Mouse (Mus musculus) heart, embryonic 11.5 days (tissue): Measurements from ENCODE around the gene Otud7b. TPM values are rescaled to one million over a fixed set of nuclear protein-coding genes. Genes with fewer than 3 reads are reported as not detected.
"Not testable (repeated sequence)": the region's sequence is repeated elsewhere in the genome, so short reads cannot be mapped to it uniquely, and the experiment has no call there.

Experiments used
- ATAC-seq: fragments of 200-750 bp; cut with Nextera tagmentation; replicated peaks from 2 replicates; pipeline ENCODE4 v1.8.0; 2017; ENCODE audit warnings: moderate library complexity; ENCODE audit not compliant: insufficient number of reproducible peaks, low FRiP score, low TSS enrichment
- H3K27ac ChIP-seq: fragments of 300-500 bp; sonication (generic); 2 replicates; pipeline ENCODE4 v1.5.1; 2014; ENCODE audit warnings: mild to moderate bottlenecking, low read depth, low read length
- H3K27me3 ChIP-seq: fragments of 300-500 bp; sonication (generic); 2 replicates; pipeline ENCODE4 v1.6.1; 2014; ENCODE audit warnings: mild to moderate bottlenecking, low read length, mixed read lengths; ENCODE audit not compliant: control insufficient read depth, insufficient read depth
- H3K36me3 ChIP-seq: fragments of 300-500 bp; sonication (generic); 2 replicates; pipeline ENCODE4 v1.6.1; 2014; ENCODE audit warnings: mild to moderate bottlenecking, low read length, moderate library complexity, mixed read lengths; ENCODE audit not compliant: control insufficient read depth, insufficient read depth
- H3K4me1 ChIP-seq: fragments of 300-500 bp; sonication (generic); 2 replicates; pipeline ENCODE4 v1.6.1; 2014; ENCODE audit warnings: low read length; ENCODE audit not compliant: control insufficient read depth, insufficient read depth
- H3K4me2 ChIP-seq: fragments of 300-500 bp; sonication (generic); 2 replicates; pipeline ENCODE4 v1.6.1; 2014; ENCODE audit warnings: mild to moderate bottlenecking, moderate library complexity
- H3K4me3 ChIP-seq: fragments of 300-500 bp; sonication (generic); 2 replicates; pipeline ENCODE4 v1.5.1; 2014; ENCODE audit warnings: low read depth, low read length
- H3K9ac ChIP-seq: fragments of 300-500 bp; sonication (generic); 2 replicates; pipeline ENCODE4 v1.6.1; 2014; ENCODE audit warnings: mild to moderate bottlenecking, low read depth, low read length, moderate library complexity
- H3K9me3 ChIP-seq: fragments of 300-500 bp; sonication (generic); replicated peaks from 2 replicates; pipeline ENCODE4 v1.6.1; 2016; ENCODE audit warnings: low read length; ENCODE audit not compliant: control insufficient read depth
- WGBS: fragments of 180-500 bp; shearing (Covaris S2); extraction: QIAGEN DNeasy Blood & Tissue Kit; methylation state at CpG from one replicate; pipeline ENCODE4 v1.1.7; 2014; ENCODE audit not compliant: insufficient replicate concordance; 5-methylcytosine and 5-hydroxymethylcytosine counted together
- polyA plus RNA-seq: library from polyadenylated mRNA; unstranded; fragments of >200 nt; fragmentation: Nextera tagmentation; extraction: Ambion mirVana; gene quantifications from 2 replicates; pipeline ENCODE4 v1.2.1, GENCODE M21; 2014

The Otud7b gene
- polyA plus RNA-seq, 1 experiment from 2014 or later: 9.3 TPM

DNA sequence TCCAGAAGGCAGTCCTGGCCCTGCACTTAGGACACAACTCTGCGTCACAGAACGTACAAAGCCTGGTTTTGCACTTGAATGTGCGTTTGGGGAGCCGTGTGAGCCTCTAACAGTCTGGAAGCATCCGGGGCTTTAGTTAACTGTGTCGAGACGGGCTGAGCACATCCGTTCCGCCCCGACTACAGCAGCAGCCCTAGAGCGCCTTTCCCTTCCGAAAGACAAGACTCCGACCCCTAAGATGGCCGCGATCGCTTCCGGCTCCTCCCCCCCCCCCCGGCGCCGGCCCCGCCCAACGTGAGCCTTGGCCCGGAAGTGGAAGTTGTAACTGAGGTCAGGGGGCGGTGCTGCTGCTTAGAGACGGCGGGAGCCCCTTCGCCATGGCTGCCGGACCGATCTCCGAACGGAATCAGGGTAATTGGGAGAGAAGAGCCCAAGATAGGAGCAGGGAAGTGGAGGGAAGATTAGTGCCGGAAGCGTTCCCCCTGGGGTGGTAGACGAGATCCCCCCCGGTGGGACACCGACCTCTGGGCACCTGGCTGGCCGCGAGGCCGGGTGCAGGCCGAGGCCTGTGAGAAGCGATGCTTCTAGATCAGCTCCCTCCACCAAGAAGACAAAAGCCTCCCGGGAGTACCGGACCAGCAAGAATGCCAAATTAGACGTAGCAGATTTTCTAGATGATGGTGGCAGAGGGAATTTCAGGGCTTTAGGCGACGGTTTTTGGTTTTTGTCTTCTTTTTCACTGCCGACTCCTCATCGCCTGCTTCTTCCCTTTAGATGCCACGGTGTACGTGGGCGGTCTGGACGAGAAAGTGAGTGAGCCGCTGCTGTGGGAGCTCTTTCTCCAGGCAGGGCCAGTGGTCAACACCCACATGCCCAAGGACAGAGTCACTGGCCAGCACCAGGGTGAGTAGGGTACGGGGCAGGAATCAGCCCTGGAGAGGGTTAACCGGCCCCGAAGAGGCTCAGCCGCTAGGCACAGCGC, 68.2 kb downstream of the Otud7b start, which contains the start of gene Sf3b4:
Gene Sf3b4, plus strand, starts transcription at position 136 of the 982 bp plus-strand sequence.
- Histone ChIP-seq H3K4me1 (peaks cover 14% of the 10 kb centered on the region), H3K27ac (peak within 1 kb of the TSS; percentile 99), H3K36me3 (peaks cover 20% of the 10 kb centered on the region), H3K9me3 (no peaks in the 10 kb centered on the region), H3K27me3 (no peaks in the 10 kb centered on the region), H3K4me3 (peak within 1 kb of the TSS; percentile 93), H3K4me2 (peak within 1 kb of the TSS; percentile 87), H3K9ac (peak within 1 kb of the TSS; percentile 97)
- under 1% methylated on average over 58 of the region's 58 CpGs for WGBS
- ATAC-seq: peak; percentile 84

GRCm38 (mm10) chr3:96173185-96173584, 68.9 kb downstream of the Otud7b start:
- H3K9me3 ChIP-seq: no peaks in the 10 kb centered on the region
- ATAC-seq: no peak
- peaks cover 14% of the 10 kb centered on the region for H3K4me1 ChIP-seq
- H3K4me3 ChIP-seq: peak overlapping the region; percentile 93
- peak overlapping the region; percentile 97 for H3K9ac ChIP-seq
- 0 out of 2 replicates have a peak overlapping the region, but pooled peaks have one; percentile 99 for H3K27ac ChIP-seq
- H3K27me3 ChIP-seq: no peaks in the 10 kb centered on the region
- H3K36me3 ChIP-seq: peaks cover 26% of the 10 kb centered on the region
- WGBS: 38% methylated on average over 7 of the region's 7 CpGs
- peak overlapping the region; percentile 87 for H3K4me2 ChIP-seq

DNA sequence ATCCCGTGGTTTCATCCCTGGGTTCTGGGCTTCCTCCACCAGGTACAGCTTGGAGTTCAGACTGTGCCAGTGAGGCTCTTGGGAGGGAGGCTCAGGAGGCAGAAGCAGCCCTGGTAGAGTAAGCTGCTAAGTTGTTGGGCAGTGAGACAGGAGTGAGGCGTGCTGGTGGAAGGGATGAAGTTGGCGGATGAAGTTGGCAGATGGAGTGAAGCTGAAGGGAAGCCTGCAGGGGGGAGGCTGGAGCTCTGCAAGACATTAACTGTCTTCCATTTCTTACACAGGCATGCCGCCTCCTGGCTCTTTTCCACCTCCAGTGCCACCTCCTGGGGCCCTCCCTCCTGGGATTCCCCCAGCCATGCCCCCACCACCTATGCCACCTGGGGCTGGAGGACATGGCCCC, 69.7 kb downstream of the Otud7b start:
- not testable (repeated sequence) for H3K27me3 ChIP-seq, ATAC-seq, H3K9ac ChIP-seq, H3K27ac ChIP-seq, H3K4me3 ChIP-seq, H3K4me2 ChIP-seq, H3K9me3 ChIP-seq
- Histone ChIP-seq H3K36me3 (peaks cover 30% of the 10 kb centered on the region), H3K4me1 (peaks cover 12% of the 10 kb centered on the region)
- 88% methylated on average over 4 of the region's 4 CpGs for WGBS

GRCm38 (mm10) chr3:96175251-96175650, 70.9 kb downstream of the Otud7b start:
- WGBS: 85% methylated on average over 6 of the region's 6 CpGs
- no peak for ATAC-seq
- no peak overlapping the region for H3K9ac ChIP-seq
- H3K4me2 ChIP-seq: no peak overlapping the region
- H3K27ac ChIP-seq: no peak overlapping the region
- peaks cover 12% of the 10 kb centered on the region for H3K4me1 ChIP-seq
- H3K27me3 ChIP-seq: no peaks in the 10 kb centered on the region
- H3K9me3 ChIP-seq: no peaks in the 10 kb centered on the region
- H3K36me3 ChIP-seq: peaks cover 30% of the 10 kb centered on the region
- no peak overlapping the region for H3K4me3 ChIP-seq

DNA sequence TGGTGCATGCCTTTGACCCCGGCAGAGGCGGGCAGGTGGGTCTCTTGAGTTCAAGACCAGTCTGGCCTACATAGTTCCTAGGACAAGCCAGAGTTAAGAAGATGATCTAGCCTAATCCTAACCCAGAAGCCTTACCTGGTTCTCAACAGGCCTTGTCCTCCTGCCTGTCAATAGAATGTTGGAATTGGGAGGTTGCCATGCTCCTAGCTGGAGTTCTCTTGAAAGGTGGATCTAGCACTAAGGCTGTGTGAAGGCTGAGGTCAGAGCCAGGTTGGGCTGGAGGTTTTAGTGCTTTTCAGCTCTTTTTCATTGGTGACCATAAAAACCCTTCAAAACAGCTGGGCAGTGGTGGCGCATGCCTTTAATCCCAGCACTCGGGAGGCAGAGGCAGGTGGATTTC, 74.1 kb downstream of the Otud7b start:
- Histone ChIP-seq H3K9me3 (no peaks in the 10 kb centered on the region), H3K4me2 (no peak overlapping the region), H3K27ac (no peak overlapping the region), H3K36me3 (peaks cover 30% of the 10 kb centered on the region), H3K4me1 (peaks cover 23% of the 10 kb centered on the region), H3K27me3 (no peaks in the 10 kb centered on the region), H3K4me3 (no peak overlapping the region), H3K9ac (no peak overlapping the region)
- WGBS: 90% methylated on average over 4 of the region's 4 CpGs
- ATAC-seq: no peak

GRCm38 (mm10) chr3:96178902-96179301, 74.6 kb downstream of the Otud7b start:
- Histone ChIP-seq H3K4me1 (peaks cover 22% of the 10 kb centered on the region), H3K4me3 (no peak overlapping the region), H3K9ac (no peak overlapping the region), H3K27ac (no peak overlapping the region), H3K27me3 (no peaks in the 10 kb centered on the region), H3K36me3 (peaks cover 30% of the 10 kb centered on the region), H3K9me3 (no peaks in the 10 kb centered on the region), H3K4me2 (no peak overlapping the region)
- 86% methylated on average over 2 of the region's 2 CpGs for whole genome bisulfite sequencing
- no peak for ATAC-seq

DNA sequence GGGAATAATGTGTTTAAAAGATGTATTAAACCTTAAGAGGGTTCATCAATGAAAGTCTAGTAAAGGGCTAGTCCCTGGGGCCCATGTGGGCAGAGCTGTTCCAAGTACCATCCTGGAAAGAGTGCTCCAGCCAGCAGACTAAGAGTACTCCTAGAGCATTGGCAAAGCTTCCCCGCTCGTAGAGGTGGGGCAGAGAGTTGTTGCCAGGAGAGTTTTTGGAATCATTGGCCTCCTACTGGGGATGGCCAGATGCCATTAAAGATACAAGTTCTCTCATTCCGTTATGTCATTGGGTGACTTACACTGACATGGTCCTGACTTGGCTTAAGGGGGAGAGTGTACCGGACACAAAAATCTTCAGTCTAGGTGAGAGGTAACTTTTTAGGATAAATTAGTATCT, 75.2 kb downstream of the Otud7b start:
- WGBS: 63% methylated on average over 4 of the region's 4 CpGs
- H3K4me1 ChIP-seq: peaks cover 21% of the 10 kb centered on the region
- H3K4me2 ChIP-seq: no peak overlapping the region
- H3K9me3 ChIP-seq: no peaks in the 10 kb centered on the region
- no peaks in the 10 kb centered on the region for H3K27me3 ChIP-seq
- no peak overlapping the region for H3K27ac ChIP-seq
- no peak overlapping the region for H3K9ac ChIP-seq
- no peak overlapping the region for H3K4me3 ChIP-seq
- H3K36me3 ChIP-seq: peaks cover 28% of the 10 kb centered on the region
- no peak for ATAC-seq

- Histone ChIP-seq H3K4me3 (peak within 1 kb of the TSS; percentile 66), H3K9me3 (no peaks in the 10 kb centered on the region), H3K9ac (peak within 1 kb of the TSS; percentile 76), H3K4me2 (peak within 1 kb of the TSS; percentile 80), H3K4me1 (peaks cover 21% of the 10 kb centered on the region), H3K27me3 (no peaks in the 10 kb centered on the region), H3K27ac (peak within 1 kb of the TSS; percentile 92), H3K36me3 (peaks cover 21% of the 10 kb centered on the region)
- ATAC-seq: peak; percentile 20; the same call in 1 of the 2 replicates
- WGBS: 1% methylated on average over 18 of the region's 23 CpGs
Measured at GRCm38 (mm10) chr3:96180727-96181477, 76.6 kb downstream of the Otud7b start, which contains the start of gene Sv2a. Sv2a (plus strand) TSS chr3:96181151.
